Mouse (Mus musculus): ENCODE measurements at regions not wholly inside any gene's neighbourhood (a gene's known extent, or its start where the extent isn't known, plus 50 kb on each side); places are given as distances from the start of the nearest gene placed in this dataset.
"Not testable (repeated sequence)": the region's sequence is repeated elsewhere in the genome, so short reads cannot be mapped to it uniquely, and the experiment has no call there.

DNA sequence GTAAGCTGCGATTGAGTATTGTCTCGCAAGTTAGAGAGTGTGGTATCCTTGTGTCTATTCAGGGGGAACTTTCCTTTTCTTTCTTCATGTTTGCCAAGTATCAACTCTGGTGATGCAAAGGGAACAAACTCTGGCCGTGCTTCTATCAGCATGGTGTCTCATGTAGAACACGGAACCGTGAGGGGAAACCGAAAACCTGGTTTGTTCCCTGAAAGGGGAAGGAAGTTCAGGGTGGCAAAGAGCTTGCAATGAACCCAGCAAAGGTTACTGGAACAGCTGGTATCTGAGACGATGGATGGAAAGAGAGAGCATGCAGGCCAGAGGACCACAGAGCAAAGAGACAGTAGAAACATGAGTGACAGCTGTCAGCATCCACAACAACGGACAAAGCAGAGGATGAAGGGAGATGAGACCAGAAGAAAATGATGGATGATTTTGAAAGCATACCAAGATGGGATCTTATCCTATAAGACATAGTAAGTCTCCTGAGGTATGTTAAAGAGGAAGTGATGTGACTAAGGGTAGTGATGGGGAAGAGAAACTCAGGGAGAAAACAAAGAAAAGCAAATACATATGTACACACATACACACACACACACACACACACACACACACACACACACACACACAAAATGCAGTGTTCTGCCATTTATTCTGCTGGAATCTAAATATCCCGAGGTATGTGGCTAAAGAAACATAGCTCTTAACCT, 199.8 kb upstream of the Peli2 start:
- DNase-seq (ENCODE audit: extremely low spot score, low spot score): no peak

- DNase-seq (ENCODE audit: extremely low spot score, low spot score): peak; percentile 31
Observed at GRCm38 (mm10) chr14:47921811-47922277, 198.8 kb upstream of the Peli2 start.

GRCm38 (mm10) chr14:47926416-47926815, 194.2 kb upstream of the Peli2 start:
- DNase-seq (ENCODE audit: extremely low spot score, low spot score): no peak

GRCm38 (mm10) chr14:47935401-47935800, 185.2 kb upstream of the Peli2 start:
- no peak for DNase-seq (ENCODE audit: extremely low spot score, low spot score)

GRCm38 (mm10) chr14:47937081-47937651, 183.5 kb upstream of the Peli2 start:
- no peak for DNase-seq (ENCODE audit: extremely low spot score, low spot score)

DNA sequence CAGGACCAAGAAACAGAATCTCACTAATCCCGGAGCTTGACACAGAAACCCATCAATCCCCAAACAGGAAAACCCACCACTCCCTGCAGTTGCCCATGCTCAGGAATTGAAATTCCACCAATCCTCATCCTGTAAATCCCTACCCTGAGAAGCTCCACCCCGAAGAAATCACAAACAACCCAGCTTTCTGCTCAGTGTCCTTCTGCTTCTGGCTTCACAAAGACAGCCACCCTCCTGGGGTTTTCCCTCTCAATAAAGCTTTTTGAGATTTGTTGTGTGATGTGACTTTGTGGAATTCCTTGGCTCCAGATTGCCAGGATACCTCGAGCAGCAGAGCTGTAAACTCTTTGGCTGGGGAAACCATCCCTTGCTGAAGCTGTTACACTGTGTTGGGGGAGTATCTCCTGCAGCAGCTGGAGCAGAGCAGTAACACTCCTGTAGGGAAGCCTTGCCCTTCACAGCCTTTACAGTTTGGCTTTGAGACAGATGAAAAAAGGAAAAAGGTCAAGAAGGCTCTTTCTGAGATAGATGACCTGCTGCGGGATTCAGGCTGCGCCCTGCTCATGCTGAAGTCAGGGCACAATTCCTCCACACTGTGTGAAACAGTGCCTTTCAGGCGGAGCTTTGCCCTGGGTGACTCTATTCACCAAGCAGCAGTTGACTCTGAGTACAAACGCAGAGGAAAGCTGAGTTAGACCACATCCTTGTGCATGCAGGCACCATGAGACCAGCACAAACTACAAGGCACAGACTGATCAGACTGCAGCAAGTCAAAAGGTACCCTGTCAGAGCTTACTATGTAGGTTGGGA, 180.6 kb upstream of the Peli2 start:
- DNase-seq (ENCODE audit: extremely low spot score, low spot score): no peak

- no peak for DNase-seq (ENCODE audit: extremely low spot score, low spot score)
Observed at GRCm38 (mm10) chr14:47942671-47943070, 178.0 kb upstream of the Peli2 start.

- DNase-seq (ENCODE audit: extremely low spot score, low spot score): no peak
Observed at GRCm38 (mm10) chr14:47944595-47944994, 176.0 kb upstream of the Peli2 start.

- DNase-seq (ENCODE audit: extremely low spot score, low spot score): no peak
Observed at GRCm38 (mm10) chr14:47951041-47951440, 169.6 kb upstream of the Peli2 start.

GRCm38 (mm10) chr14:47958171-47958570, 162.5 kb upstream of the Peli2 start:
- no peak for DNase-seq (ENCODE audit: extremely low spot score, low spot score)

DNA sequence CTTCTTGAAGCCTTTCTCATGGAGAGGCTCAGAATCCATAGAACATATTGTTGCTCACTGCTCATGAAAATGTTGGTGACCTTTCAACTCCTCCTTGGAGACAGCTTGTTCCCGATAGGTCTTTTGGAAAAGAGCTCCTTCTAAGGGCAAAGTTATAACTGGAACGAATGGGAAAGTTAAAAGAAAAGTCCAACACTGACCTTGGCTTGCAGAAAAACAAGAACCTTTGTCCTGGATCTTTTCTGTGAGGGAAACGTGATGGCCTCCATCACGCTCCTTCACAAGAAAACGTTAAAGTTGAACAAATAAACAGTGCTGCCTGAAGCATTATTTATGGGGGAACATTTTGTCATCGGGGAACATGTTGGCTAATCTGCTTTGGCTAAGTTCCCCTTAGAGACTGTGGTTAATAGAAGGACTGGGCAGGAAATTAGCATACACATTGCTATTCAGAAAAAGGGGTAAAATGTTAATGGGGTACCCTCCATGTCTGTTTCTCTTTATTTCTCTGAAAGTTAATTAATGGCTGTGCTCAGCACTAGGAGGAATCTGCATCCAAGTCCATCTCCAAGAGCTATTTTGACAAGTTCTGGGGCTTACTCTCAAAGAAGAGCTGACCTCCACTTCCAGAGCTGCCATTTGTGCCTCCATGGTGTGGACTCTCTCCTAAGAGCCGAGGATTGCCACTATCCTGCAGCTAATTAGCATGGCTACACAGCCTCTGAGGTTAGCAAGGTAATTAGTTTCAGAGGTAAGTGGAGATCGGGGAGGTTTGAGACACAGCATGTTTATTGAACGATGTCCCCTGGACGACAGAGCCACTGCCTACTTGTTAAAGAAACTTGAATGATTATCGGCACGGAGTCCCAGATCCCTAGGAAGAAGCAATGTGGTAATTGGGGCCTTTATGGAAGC, 161.0 kb upstream of the Peli2 start:
- DNase-seq (ENCODE audit: extremely low spot score, low spot score): no peak

- DNase-seq (ENCODE audit: extremely low spot score, low spot score): not testable (repeated sequence)
Observed at GRCm38 (mm10) chr14:47964806-47965205, 155.8 kb upstream of the Peli2 start.

DNA sequence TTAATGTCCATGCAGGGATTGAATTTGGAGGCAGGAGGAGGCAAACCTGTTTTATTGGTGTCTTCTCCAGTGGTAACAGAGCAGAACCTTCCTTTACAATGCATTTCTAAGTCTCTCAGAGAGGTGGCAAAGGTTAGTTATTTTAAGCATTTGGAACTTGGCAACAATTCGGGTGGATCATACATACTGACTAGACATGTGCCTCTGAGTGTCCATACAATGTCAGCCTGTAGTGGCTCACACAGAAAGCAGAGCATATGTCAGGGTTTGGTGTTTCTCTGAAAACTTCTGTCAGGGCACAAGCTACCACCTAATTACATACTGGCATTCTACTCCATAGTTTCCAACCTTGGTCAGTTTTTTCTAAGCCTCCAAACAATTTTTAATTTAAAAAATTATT, 150.8 kb upstream of the Peli2 start:
- DNase-seq (ENCODE audit: extremely low spot score, low spot score): no peak

GRCm38 (mm10) chr14:47973161-47973560, 147.5 kb upstream of the Peli2 start:
- not testable (repeated sequence) for DNase-seq (ENCODE audit: extremely low spot score, low spot score)

GRCm38 (mm10) chr14:47982993-47983740, 137.5 kb upstream of the Peli2 start:
- no peak for DNase-seq (ENCODE audit: extremely low spot score, low spot score)

DNA sequence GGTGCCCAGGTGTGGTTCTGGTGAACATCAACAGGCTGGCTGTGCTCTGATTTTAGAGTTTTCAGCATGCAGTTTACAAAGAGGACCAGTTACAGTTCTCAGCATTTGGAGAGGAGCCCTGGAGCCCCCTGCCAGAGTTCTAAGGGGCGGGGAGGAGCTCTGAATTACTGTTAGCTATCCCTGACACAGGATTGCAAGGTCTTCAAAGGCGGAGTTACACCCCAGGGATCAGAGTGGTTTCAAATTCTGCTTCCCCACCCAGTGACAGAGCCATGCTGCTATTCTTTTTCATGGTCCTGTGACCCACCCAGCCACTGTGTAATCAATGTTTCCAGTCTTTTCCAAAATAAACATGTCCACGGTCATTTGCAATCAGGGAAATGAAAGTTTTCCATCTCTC, 134.1 kb upstream of the Peli2 start:
- DNase-seq (ENCODE audit: extremely low spot score, low spot score): no peak

DNA sequence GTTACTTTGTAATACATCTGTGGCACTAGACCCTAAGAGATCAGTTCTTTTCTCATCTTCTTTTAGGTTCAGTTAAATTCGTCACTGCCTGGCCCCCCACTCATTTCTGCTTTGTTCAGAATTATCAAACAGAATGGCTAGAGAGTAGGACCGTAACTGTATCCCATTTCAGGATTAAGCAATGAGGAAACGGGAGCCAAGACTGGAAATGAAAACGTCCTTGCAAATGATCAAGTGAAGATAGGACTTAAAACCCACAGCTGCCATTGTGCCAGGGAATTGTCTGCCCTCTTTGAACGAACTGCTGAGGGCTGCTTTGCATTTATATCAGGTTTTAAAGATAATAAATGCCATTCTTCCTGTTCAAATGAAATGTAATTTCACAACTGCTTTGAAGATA, 133.7 kb upstream of the Peli2 start:
- no peak for DNase-seq (ENCODE audit: extremely low spot score, low spot score)

DNA sequence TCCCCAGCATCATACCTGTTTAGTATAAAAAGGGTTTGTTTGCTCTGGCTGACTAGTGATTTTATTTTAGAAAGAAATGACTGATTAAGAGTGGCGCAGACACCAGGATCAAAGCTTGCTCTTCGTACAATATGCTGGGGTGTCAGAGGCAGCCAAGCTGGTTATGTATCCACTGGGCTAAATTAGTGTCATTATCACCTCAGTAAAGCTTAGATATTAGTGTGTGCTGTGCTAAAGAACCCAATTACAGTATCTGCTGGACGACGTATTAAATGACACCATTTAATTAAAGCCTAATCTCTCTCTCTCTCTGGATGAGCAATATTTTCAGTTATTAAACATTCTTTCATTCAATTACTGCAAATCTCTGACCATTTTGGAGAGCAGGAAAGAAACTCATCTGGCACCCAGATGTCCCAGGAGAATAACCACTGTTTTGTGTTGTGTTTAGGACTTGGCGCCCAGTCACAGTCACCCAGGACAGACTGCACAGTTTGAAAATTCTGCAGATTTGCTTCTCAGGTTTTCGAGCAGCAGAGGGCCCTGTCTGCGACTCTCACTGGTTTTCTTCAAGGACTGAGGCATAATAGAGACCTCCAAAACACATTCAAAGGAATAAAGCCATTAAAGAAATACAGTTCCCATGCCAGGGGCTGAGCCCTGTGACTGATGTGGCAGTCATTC, 133.1 kb upstream of the Peli2 start:
- DNase-seq (ENCODE audit: extremely low spot score, low spot score): no peak

DNA sequence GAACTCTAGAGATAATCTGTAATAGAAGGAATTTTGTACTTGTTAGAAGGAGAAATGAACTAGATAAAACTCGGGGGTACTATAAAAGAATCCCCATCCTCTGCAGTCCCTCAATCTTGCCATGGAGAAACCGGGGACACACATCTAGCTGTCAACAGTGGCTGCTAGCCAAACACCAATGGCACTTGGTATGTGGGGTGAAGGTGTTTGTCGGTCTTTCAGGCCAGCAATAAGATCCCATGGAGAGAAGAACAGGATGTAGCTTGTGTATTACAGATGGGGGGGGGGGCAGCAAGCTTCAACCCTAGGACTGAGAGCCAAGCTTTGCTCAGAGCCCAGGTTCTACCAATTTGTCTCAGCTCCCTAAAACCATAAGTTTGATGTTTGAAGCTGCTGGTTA, 132.5 kb upstream of the Peli2 start:
- no peak for DNase-seq (ENCODE audit: extremely low spot score, low spot score)

- no peak for DNase-seq (ENCODE audit: extremely low spot score, low spot score)
Observed at GRCm38 (mm10) chr14:47989315-47989714, 131.3 kb upstream of the Peli2 start.
